Mouse (Mus musculus): ENCODE data around the gene Mrpl58. TPM values are rescaled to one million over a fixed set of nuclear protein-coding genes. Genes with fewer than 3 reads are reported as not detected.
"Not testable (repeated sequence)": the region's sequence is repeated elsewhere in the genome, so short reads cannot be mapped to it uniquely, and the experiment has no call there.

Gene Mrpl58
- polyA plus RNA-seq, 1 experiment: 186 TPM

- H3K79me3 ChIP-seq (ENCODE audit: low read depth): no peaks in the 10 kb centered on the region
- H3K4me3 ChIP-seq (ENCODE audit: insufficient read depth, poor library complexity, severe bottlenecking): no peak overlapping the region
- TF ChIP-seq MYOG (IDR thresholded peaks at IDR 0.05; ENCODE audit: control insufficient read depth, extremely low read depth, insufficient read length) (no peak), CTCF (IDR thresholded peaks at IDR 0.05; ENCODE audit: control insufficient read depth, insufficient read depth, insufficient read length) (no peak), MAX (IDR thresholded peaks at IDR 0.05) (no peak), FOSL1 (IDR thresholded peaks at IDR 0.05; ENCODE audit: insufficient read depth, low read length, poor library complexity, severe bottlenecking) (no peak), USF1 (IDR thresholded peaks at IDR 0.05; ENCODE audit: low read depth) (no peak), MYOD1 (IDR thresholded peaks at IDR 0.05; ENCODE audit: control insufficient read depth, insufficient read length, low read depth) (no peak), CEBPB (IDR thresholded peaks at IDR 0.05; ENCODE audit: low read depth) (no peak)
- no peaks in the 10 kb centered on the region for H3K79me2 ChIP-seq (ENCODE audit: control insufficient read depth, insufficient read depth)
- no peaks in the 10 kb centered on the region for H3K36me3 ChIP-seq (ENCODE audit: control insufficient read depth, insufficient read depth)
- peaks cover 43% of the 10 kb centered on the region for H3K27me3 ChIP-seq (ENCODE audit: control insufficient read depth, insufficient read depth, insufficient read length)
- no peak overlapping the region for H3ac ChIP-seq (ENCODE audit: control insufficient read depth, insufficient read length, low read depth)
Observed at GRCm38 (mm10) chr11:115448998-115449397, 45.4 kb downstream of the Mrpl58 start.

GRCm38 (mm10) chr11:115450176-115450575, 46.6 kb downstream of the Mrpl58 start:
- H3K4me3 ChIP-seq (ENCODE audit: insufficient read depth, poor library complexity, severe bottlenecking): no peak overlapping the region
- TF ChIP-seq CEBPB (IDR thresholded peaks at IDR 0.05; ENCODE audit: low read depth) (no peak), MYOD1 (IDR thresholded peaks at IDR 0.05; ENCODE audit: control insufficient read depth, insufficient read length, low read depth) (no peak), CTCF (IDR thresholded peaks at IDR 0.05; ENCODE audit: control insufficient read depth, insufficient read depth, insufficient read length) (no peak), USF1 (IDR thresholded peaks at IDR 0.05; ENCODE audit: low read depth) (no peak), FOSL1 (IDR thresholded peaks at IDR 0.05; ENCODE audit: insufficient read depth, low read length, poor library complexity, severe bottlenecking) (no peak), MAX (IDR thresholded peaks at IDR 0.05) (no peak), MYOG (IDR thresholded peaks at IDR 0.05; ENCODE audit: control insufficient read depth, extremely low read depth, insufficient read length) (no peak)
- no peaks in the 10 kb centered on the region for H3K36me3 ChIP-seq (ENCODE audit: control insufficient read depth, insufficient read depth)
- H3K79me2 ChIP-seq (ENCODE audit: control insufficient read depth, insufficient read depth): no peaks in the 10 kb centered on the region
- H3K27me3 ChIP-seq (ENCODE audit: control insufficient read depth, insufficient read depth, insufficient read length): peaks cover 43% of the 10 kb centered on the region
- H3ac ChIP-seq (ENCODE audit: control insufficient read depth, insufficient read length, low read depth): no peak overlapping the region
- no peaks in the 10 kb centered on the region for H3K79me3 ChIP-seq (ENCODE audit: low read depth)

DNA sequence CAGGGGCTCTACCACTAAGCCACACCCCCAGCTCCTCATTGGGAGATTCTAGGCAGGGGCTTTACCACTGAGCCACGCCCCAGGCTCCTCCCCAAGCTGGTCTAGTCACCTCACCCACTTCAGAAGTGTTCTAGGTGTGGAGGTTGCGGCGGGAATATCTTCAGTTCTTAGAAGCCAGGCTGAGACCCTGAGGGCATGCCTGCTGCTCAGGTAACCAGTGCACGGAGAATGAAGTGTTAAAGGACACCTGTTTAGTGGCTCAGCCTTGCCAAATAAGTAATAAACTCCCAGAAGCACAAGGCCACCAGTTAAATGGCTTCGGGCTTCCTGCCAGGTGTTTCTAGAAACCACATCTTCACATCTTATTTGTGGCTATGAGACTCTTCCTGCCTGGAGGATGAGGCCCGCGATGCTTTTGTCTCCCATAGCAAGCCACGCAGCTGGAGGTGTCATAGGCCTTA, 48.3 kb downstream of the Mrpl58 start:
- Histone ChIP-seq H3K79me2 (ENCODE audit: control insufficient read depth, insufficient read depth) (no peaks in the 10 kb centered on the region), H3K79me3 (ENCODE audit: low read depth) (no peaks in the 10 kb centered on the region), H3K27me3 (ENCODE audit: control insufficient read depth, insufficient read depth, insufficient read length) (peaks cover 38% of the 10 kb centered on the region), H3K4me3 (ENCODE audit: insufficient read depth, poor library complexity, severe bottlenecking) (no peak overlapping the region), H3ac (ENCODE audit: control insufficient read depth, insufficient read length, low read depth) (no peak overlapping the region), H3K36me3 (ENCODE audit: control insufficient read depth, insufficient read depth) (no peaks in the 10 kb centered on the region)
- TF ChIP-seq MYOD1 (IDR thresholded peaks at IDR 0.05; ENCODE audit: control insufficient read depth, insufficient read length, low read depth) (no peak), MAX (IDR thresholded peaks at IDR 0.05) (no peak), CEBPB (IDR thresholded peaks at IDR 0.05; ENCODE audit: low read depth) (no peak), MYOG (IDR thresholded peaks at IDR 0.05; ENCODE audit: control insufficient read depth, extremely low read depth, insufficient read length) (no peak), CTCF (IDR thresholded peaks at IDR 0.05; ENCODE audit: control insufficient read depth, insufficient read depth, insufficient read length) (no peak), USF1 (IDR thresholded peaks at IDR 0.05; ENCODE audit: low read depth) (no peak), FOSL1 (IDR thresholded peaks at IDR 0.05; ENCODE audit: insufficient read depth, low read length, poor library complexity, severe bottlenecking) (no peak)

DNA sequence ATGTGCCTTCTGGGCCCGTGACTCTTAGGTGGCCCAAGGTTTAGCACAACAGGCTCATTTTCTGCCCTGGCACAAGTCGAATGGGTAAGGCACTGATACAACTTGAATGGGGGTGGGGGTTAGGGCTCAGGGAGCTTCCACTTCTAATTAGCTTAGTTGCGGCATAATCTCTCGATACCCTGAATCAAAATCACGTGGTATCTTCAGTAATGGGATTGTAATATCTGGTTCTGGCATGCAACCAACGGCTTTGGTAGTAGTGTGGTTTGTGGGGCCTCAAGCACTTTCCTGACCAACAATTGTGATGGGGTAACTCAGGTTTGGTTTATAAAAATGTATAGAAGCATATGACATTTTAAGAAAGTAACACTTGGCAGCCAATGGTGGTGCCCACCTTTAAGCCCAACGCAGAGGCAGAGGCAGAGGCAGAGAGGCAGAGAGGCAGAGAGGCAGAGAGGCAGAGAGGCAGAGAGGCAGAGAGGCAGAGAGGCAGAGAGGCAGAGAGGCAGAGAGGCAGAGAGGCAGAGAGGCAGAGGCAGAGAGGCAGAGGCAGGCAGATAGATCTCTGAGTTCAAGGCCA, 48.8 kb downstream of the Mrpl58 start:
- no peak for TF ChIP-seq CTCF (IDR thresholded peaks at IDR 0.05; ENCODE audit: control insufficient read depth, insufficient read depth, insufficient read length)
- no peak for TF ChIP-seq FOSL1 (IDR thresholded peaks at IDR 0.05; ENCODE audit: insufficient read depth, low read length, poor library complexity, severe bottlenecking)
- TF ChIP-seq CEBPB (IDR thresholded peaks at IDR 0.05; ENCODE audit: low read depth): no peak
- no peak for TF ChIP-seq USF1 (IDR thresholded peaks at IDR 0.05; ENCODE audit: low read depth)
- Histone ChIP-seq H3K27me3 (ENCODE audit: control insufficient read depth, insufficient read depth, insufficient read length) (peaks cover 38% of the 10 kb centered on the region), H3K4me3 (ENCODE audit: insufficient read depth, poor library complexity, severe bottlenecking) (no peak overlapping the region), H3K79me3 (ENCODE audit: low read depth) (no peaks in the 10 kb centered on the region), H3K36me3 (ENCODE audit: control insufficient read depth, insufficient read depth) (no peaks in the 10 kb centered on the region), H3ac (ENCODE audit: control insufficient read depth, insufficient read length, low read depth) (no peak overlapping the region), H3K79me2 (ENCODE audit: control insufficient read depth, insufficient read depth) (no peaks in the 10 kb centered on the region)

GRCm38 (mm10) chr11:115453306-115453705, 49.8 kb downstream of the Mrpl58 start:
- Histone ChIP-seq H3ac (ENCODE audit: control insufficient read depth, insufficient read length, low read depth) (no peak overlapping the region), H3K79me3 (ENCODE audit: low read depth) (no peaks in the 10 kb centered on the region), H3K36me3 (ENCODE audit: control insufficient read depth, insufficient read depth) (no peaks in the 10 kb centered on the region), H3K79me2 (ENCODE audit: control insufficient read depth, insufficient read depth) (no peaks in the 10 kb centered on the region), H3K27me3 (ENCODE audit: control insufficient read depth, insufficient read depth, insufficient read length) (peaks cover 31% of the 10 kb centered on the region), H3K4me3 (ENCODE audit: insufficient read depth, poor library complexity, severe bottlenecking) (no peak overlapping the region)
- no peak for TF ChIP-seq MYOG (IDR thresholded peaks at IDR 0.05; ENCODE audit: control insufficient read depth, extremely low read depth, insufficient read length)
- no peak for TF ChIP-seq FOSL1 (IDR thresholded peaks at IDR 0.05; ENCODE audit: insufficient read depth, low read length, poor library complexity, severe bottlenecking)
- TF ChIP-seq MYOD1 (IDR thresholded peaks at IDR 0.05; ENCODE audit: control insufficient read depth, insufficient read length, low read depth): no peak
- TF ChIP-seq CEBPB (IDR thresholded peaks at IDR 0.05; ENCODE audit: low read depth): no peak
- TF ChIP-seq CTCF (IDR thresholded peaks at IDR 0.05; ENCODE audit: control insufficient read depth, insufficient read depth, insufficient read length): no peak
- no peak for TF ChIP-seq USF1 (IDR thresholded peaks at IDR 0.05; ENCODE audit: low read depth)
- no peak for TF ChIP-seq MAX (IDR thresholded peaks at IDR 0.05)

DNA sequence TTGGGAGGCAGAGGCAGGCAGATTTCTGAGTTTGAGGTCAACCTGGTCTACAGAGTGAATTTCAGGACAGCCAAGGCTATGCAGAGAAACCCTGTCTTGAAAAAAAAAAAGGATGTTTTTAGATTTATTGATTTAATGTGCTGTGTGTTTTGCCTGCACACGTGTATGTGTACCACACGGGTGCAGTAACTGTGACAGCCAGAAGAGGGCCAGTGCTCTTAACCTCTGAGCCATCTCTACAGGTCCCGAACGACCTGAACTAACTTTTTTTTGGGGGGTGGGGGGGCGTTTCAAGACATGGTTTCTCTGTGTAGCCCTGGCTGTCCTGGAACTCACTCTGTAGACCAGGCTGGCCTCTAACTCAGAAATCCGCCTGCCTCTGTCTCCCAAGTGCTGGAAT, 51.3 kb downstream of the Mrpl58 start:
- H3K4me3 ChIP-seq (ENCODE audit: insufficient read depth, poor library complexity, severe bottlenecking); H3K79me2 ChIP-seq (ENCODE audit: control insufficient read depth, insufficient read depth); H3K36me3 ChIP-seq (ENCODE audit: control insufficient read depth, insufficient read depth); H3ac ChIP-seq (ENCODE audit: control insufficient read depth, insufficient read length, low read depth); H3K79me3 ChIP-seq (ENCODE audit: low read depth): not testable (repeated sequence)
- H3K27me3 ChIP-seq (ENCODE audit: control insufficient read depth, insufficient read depth, insufficient read length): peaks cover 23% of the 10 kb centered on the region
